Mouse (Mus musculus) embryonic facial prominence, embryonic 13.5 days (tissue): Measurements from ENCODE around the gene Bcar3. TPM values are rescaled to one million over a fixed set of nuclear protein-coding genes. Genes with fewer than 3 reads are reported as not detected.
A peak's percentile ranks its signal among the peaks of the same experiment; 100 is the strongest.
"Not testable (repeated sequence)": the region's sequence is repeated elsewhere in the genome, so short reads cannot be mapped to it uniquely, and the experiment has no call there.

Experiments
- ATAC-seq: fragments of 200-750 bp; cut with Nextera tagmentation; 2 replicates; pipeline ENCODE4 v1.8.0; 2017; ENCODE audit warnings: low read depth; ENCODE audit not compliant: insufficient number of reproducible peaks, insufficient read depth, low FRiP score, low TSS enrichment
- H3K27ac ChIP-seq: fragments of 300-500 bp; sonication (generic); 2 replicates; pipeline ENCODE4 v1.5.1; 2015; ENCODE audit warnings: moderate library complexity, mild to moderate bottlenecking, inconsistent platforms
- H3K27me3 ChIP-seq: fragments of 300-500 bp; sonication (generic); 2 replicates; pipeline ENCODE4 v1.6.1; 2015; ENCODE audit warnings: mild to moderate bottlenecking, inconsistent platforms
- H3K36me3 ChIP-seq: fragments of 300-500 bp; sonication (generic); 2 replicates; pipeline ENCODE4 v1.6.1; 2015; ENCODE audit warnings: mild to moderate bottlenecking, inconsistent platforms
- H3K4me1 ChIP-seq: fragments of 300-500 bp; sonication (generic); 2 replicates; pipeline ENCODE4 v1.6.1; 2015; ENCODE audit warnings: inconsistent platforms
- H3K4me2 ChIP-seq: fragments of 300-500 bp; sonication (generic); 2 replicates; pipeline ENCODE4 v1.6.1; 2015; ENCODE audit warnings: moderate library complexity, mild to moderate bottlenecking, inconsistent platforms
- H3K4me3 ChIP-seq: fragments of 300-500 bp; sonication (generic); 2 replicates; pipeline ENCODE4 v1.5.1; 2015; ENCODE audit warnings: mild to moderate bottlenecking, inconsistent platforms
- H3K9ac ChIP-seq: fragments of 300-500 bp; sonication (generic); 2 replicates; pipeline ENCODE4 v1.6.1; 2015; ENCODE audit warnings: mild to moderate bottlenecking, inconsistent platforms
- H3K9me3 ChIP-seq: fragments of 300-500 bp; sonication (generic); 2 replicates; pipeline ENCODE4 v1.6.1; 2016; ENCODE audit warnings: inconsistent platforms
- WGBS: fragments of 180-500 bp; shearing (Covaris S2); methylation state at CpG from one replicate; pipeline ENCODE4 v1.1.7; 2015; ENCODE audit warnings: mixed read lengths; 5-methylcytosine and 5-hydroxymethylcytosine counted together
- polyA plus RNA-seq: library from polyadenylated mRNA; unstranded; fragments of >200 nt; fragmentation: Nextera tagmentation; extraction: Ambion mirVana; gene quantifications from 2 replicates; pipeline ENCODE4 v1.2.1, GENCODE M21; 2015

Gene Bcar3
- polyA plus RNA-seq = 8.6 and 9.4 TPM in 2 replicates

DNA sequence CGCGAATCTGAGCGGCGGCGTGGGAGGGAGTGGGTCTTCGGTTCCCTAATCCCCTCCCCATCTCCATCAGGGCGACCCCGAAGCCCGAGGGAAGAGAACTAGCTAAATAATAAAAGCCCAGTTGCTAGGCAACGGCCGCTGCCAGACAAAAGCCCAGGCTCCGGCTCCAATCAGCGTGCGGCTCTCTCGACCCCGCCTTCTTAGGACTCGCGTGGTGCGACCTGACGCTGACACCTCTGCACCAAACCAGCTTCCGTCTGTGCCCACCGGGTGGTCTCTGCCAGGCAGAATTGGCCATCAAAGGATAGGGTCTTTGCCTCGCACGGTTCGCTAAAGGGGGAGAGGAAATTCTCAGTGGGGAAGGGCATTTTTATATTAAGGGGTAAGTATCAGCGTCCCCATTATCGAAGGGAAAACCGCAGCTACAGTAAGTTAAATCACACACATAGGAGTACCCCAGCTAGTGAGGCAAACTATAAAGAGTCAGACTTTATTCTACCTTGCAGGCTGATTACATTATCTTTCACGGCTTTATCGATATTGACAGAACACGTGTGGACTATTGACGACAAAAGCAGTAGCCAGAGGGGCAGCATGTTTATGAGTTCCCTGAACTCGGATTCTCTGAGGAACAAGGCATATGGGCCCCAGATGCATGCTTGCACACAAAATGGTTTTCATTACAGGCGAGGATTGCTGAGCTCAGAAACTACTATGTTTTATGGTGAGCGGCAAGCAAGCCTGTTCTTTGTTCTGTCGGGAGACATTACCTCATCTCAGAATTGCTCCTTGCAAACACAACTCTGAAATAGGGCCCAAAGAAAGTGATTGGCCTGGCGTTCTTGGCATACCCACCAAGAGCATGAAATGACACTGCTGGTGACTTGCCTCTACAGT is at the start of gene Bcar3:
TSS of gene Bcar3 (plus strand) at position 183 of the 897 bp plus-strand sequence.
- H3K27ac ChIP-seq = peak within 1 kb of the TSS; percentile 96
- 2% methylated on average over 37 of the region's 37 CpGs for WGBS
- no peaks in the 10 kb centered on the region for H3K36me3 ChIP-seq
- H3K9me3 ChIP-seq = no peaks in the 10 kb centered on the region
- ATAC-seq = peak; percentile 75
- H3K9ac ChIP-seq = peak within 1 kb of the TSS; percentile 90
- H3K27me3 ChIP-seq = no peaks in the 10 kb centered on the region
- peaks cover 32% of the 10 kb centered on the region for H3K4me1 ChIP-seq
- peak within 1 kb of the TSS; percentile 89 for H3K4me3 ChIP-seq
- H3K4me2 ChIP-seq = peak within 1 kb of the TSS; percentile 72

- H3K9me3 ChIP-seq = no peaks in the 10 kb centered on the region
- H3K4me1 ChIP-seq = peaks cover 21% of the 10 kb centered on the region
- H3K27ac ChIP-seq = no peak overlapping the region
- peak overlapping the region; percentile 84 for H3K4me3 ChIP-seq
- 50% methylated on average over 6 of the region's 6 CpGs for WGBS
- H3K36me3 ChIP-seq = no peaks in the 10 kb centered on the region
- peak overlapping the region; percentile 64 for H3K9ac ChIP-seq
- peak overlapping the region; percentile 84 for H3K4me2 ChIP-seq
- no peaks in the 10 kb centered on the region for H3K27me3 ChIP-seq
- ATAC-seq = no peak
Measured at GRCm38 (mm10) chr3:122244759-122245158, 49.2 kb upstream of the Bcar3 start.

- ATAC-seq = peak; percentile 97
- under 1% methylated on average over 80 of the region's 90 CpGs for WGBS
- Histone ChIP-seq H3K27me3 (no peaks in the 10 kb centered on the region), H3K36me3 (no peaks in the 10 kb centered on the region), H3K4me1 (peaks cover 21% of the 10 kb centered on the region), H3K9ac (peak within 1 kb of the TSS; percentile 82), H3K9me3 (no peaks in the 10 kb centered on the region), H3K4me2 (peak within 1 kb of the TSS; percentile 84), H3K27ac (peak within 1 kb of the TSS; percentile 80), H3K4me3 (peak within 1 kb of the TSS; percentile 84)
Measured at GRCm38 (mm10) chr3:122245215-122245877, 48.6 kb upstream of the Bcar3 start, which contains the start of gene Gclm. Gene Gclm (plus strand): TSS chr3:122245557.

DNA sequence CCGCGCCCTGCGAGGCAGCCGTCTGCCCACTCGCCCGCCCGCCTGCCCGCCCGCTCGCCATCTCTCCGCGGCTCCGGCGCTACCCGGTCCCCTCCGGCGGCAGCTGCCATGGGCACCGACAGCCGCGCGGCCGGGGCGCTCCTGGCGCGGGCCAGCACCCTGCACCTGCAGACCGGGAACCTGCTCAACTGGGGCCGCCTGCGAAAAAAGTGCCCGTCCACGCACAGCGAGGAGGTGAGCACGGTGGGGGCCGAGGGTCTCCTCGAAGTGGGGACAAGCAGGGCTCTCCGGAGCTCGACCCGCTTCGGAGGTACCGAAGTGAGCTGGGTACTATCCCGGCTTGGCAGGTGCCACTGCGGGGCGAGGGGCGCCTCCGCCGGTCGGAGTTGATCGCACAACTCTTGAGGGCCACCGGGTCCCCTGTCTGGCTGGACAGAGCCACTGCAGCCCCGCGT is 48.0 kb upstream of the Bcar3 start:
- Histone ChIP-seq H3K9me3 (no peaks in the 10 kb centered on the region), H3K4me3 (peak overlapping the region; percentile 84), H3K27me3 (no peaks in the 10 kb centered on the region), H3K4me2 (peak overlapping the region; percentile 84), H3K4me1 (peaks cover 21% of the 10 kb centered on the region), H3K9ac (peak overlapping the region; percentile 82), H3K27ac (peak overlapping the region; percentile 80), H3K36me3 (no peaks in the 10 kb centered on the region)
- WGBS = under 1% methylated on average over 44 of the region's 50 CpGs
- ATAC-seq = peak; percentile 10; the same call in 1 of the 2 replicates

DNA sequence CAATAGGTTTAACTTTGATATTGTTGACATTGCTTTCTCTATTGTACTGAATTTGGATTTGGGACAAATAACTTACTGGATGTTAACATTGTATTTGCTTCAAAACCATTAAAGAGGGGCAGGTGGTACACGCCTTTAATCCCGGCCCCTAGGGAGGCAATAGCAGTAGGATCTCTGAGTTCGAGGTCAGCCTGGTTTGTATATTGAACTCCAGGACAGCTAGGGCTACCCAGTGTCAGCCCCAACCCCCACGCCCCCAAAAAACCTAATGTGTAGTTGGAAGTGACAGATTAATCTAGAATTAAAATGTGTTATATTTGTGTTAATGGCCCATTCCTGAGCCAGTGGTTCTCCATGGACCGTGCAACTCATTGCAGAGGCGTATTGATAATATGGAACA is 47.5 kb upstream of the Bcar3 start:
- Histone ChIP-seq H3K36me3 (no peaks in the 10 kb centered on the region), H3K9ac (peak overlapping the region; percentile 82), H3K4me1 (peaks cover 21% of the 10 kb centered on the region), H3K9me3 (no peaks in the 10 kb centered on the region), H3K4me3 (peak overlapping the region; percentile 84), H3K4me2 (peak overlapping the region; percentile 84), H3K27me3 (no peaks in the 10 kb centered on the region), H3K27ac (no peak overlapping the region)
- no peak for ATAC-seq
- WGBS = 26% methylated on average over 6 of the region's 6 CpGs

- Histone ChIP-seq H3K36me3 (no peaks in the 10 kb centered on the region), H3K4me3 (peak overlapping the region; percentile 84; the same call in 1 of the 2 replicates), H3K27ac (no peak overlapping the region), H3K9me3 (no peaks in the 10 kb centered on the region), H3K4me1 (peaks cover 21% of the 10 kb centered on the region), H3K4me2 (peak overlapping the region; percentile 84), H3K9ac (no peak overlapping the region), H3K27me3 (no peaks in the 10 kb centered on the region)
- no peak for ATAC-seq
- 69% methylated on average over 12 of the region's 12 CpGs for WGBS
Measured at GRCm38 (mm10) chr3:122246986-122247767, 46.8 kb upstream of the Bcar3 start.

DNA sequence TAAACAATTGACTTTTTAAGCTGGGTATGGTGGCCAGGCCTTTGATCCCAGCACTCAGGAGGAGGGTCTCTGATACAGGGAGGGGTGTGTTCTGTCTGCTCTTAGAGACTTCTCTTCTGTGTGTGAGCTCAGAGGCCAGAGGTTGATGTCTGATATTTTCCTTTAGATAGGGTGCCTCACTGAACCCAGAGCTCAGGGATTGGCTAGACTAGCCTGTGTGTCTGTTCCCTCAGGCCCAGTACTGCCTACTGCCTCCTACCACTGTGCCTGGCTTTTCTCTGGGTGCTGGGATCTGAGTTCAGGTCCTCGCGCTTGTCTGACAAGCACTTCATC is 46.2 kb upstream of the Bcar3 start:
- Histone ChIP-seq H3K4me1 (peaks cover 21% of the 10 kb centered on the region), H3K9me3 (no peaks in the 10 kb centered on the region), H3K27me3 (no peaks in the 10 kb centered on the region), H3K36me3 (no peaks in the 10 kb centered on the region), H3K9ac (no peak overlapping the region), H3K27ac (no peak overlapping the region), H3K4me3 (0 out of 2 replicates have a peak overlapping the region, but pooled peaks have one; percentile 0), H3K4me2 (no peak overlapping the region)
- ATAC-seq = no peak
- 98% methylated on average over 2 of the region's 2 CpGs for WGBS

DNA sequence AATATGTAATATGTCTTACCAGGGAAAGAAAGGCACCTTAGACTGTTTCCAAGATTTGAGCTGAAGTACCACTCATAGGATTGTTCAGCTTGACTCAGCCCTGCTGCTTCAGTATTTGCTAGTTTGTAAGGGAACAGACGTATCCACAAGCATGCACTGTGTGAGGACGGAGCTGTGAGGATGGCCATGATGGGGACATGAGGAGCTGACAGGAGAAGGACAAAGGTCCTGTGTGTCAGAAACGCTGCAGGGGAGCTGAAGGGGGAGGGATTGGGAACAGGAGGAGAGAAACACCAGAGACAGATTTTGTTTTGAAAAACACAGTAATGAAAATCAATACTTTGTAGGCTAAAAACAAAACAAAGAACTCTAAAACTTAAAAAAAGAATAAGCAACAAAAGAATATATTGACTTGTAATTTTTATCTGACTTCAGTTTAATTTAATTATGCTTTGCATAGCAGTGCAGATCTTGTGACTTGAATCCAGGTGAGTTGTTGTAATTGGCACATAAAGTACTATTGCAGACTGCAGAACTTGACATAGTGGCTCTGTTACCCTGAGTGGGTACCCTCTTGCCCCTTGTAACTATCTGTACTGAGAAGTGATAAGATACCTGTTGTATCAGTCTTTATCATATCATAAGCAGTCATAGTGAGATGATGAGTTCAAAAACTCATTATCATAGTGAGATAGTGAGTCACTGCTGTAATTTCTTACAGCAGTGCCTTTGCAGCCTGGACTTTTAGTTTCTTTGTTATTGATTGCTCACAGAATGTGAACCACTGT is 41.3 kb upstream of the Bcar3 start:
- H3K9me3 ChIP-seq = no peaks in the 10 kb centered on the region
- H3K4me1 ChIP-seq = no peaks in the 10 kb centered on the region
- no peak overlapping the region for H3K4me3 ChIP-seq
- H3K4me2 ChIP-seq = no peak overlapping the region
- no peaks in the 10 kb centered on the region for H3K36me3 ChIP-seq
- H3K27ac ChIP-seq = no peak overlapping the region
- 24% methylated on average over 3 of the region's 3 CpGs for WGBS
- no peaks in the 10 kb centered on the region for H3K27me3 ChIP-seq
- no peak for ATAC-seq
- no peak overlapping the region for H3K9ac ChIP-seq

DNA sequence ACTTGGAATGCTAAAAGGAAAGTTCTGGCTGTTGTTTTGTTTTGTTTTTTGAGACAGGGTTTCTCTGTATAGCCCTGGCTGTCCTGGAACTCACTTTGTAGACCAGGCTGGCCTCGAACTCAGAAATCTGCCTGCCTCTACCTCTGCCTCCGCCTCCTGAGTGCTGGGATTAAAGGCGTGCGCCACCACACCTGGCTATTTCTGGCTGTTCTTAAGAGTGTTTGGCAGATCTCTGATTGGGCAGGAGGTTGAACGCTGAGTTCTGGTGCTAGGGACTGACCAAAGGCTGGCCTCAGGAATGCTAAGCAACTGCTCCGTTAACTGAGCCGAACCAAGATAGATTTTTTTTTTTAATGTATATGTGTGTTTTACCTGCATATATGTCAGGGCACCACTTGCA is 39.9 kb upstream of the Bcar3 start:
- not testable (repeated sequence) for H3K36me3 ChIP-seq, H3K4me2 ChIP-seq, H3K4me1 ChIP-seq, H3K4me3 ChIP-seq, H3K9me3 ChIP-seq, H3K27me3 ChIP-seq, H3K27ac ChIP-seq, ATAC-seq, H3K9ac ChIP-seq
- 88% methylated on average over 7 of the region's 7 CpGs for WGBS

DNA sequence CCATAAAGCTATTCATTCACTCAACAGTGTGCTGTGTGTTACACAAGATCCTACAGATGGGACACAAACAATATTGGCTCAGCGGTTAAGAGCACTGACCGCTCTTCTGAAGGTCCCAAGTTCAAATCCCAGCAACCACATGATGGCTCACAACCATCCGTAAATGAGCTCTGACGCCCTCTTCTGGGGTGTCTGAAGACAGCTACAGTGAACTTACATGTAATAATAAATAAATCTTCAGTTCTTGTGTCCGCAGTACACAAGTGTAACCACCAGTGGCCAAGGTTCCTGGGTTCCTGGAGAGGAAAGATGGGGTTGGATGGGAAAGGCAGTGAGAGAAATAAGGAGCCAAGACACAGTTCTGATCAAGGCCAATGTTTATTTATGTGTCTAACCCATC is 23.9 kb upstream of the Bcar3 start:
- no peak overlapping the region for H3K4me2 ChIP-seq
- WGBS = 73% methylated on average over 5 of the region's 5 CpGs
- H3K27me3 ChIP-seq = no peaks in the 10 kb centered on the region

More for the DNA sequence above, 23.9 kb upstream of the Bcar3 start:
- H3K4me3 ChIP-seq = no peak overlapping the region
- H3K4me1 ChIP-seq = peaks cover 1% of the 10 kb centered on the region
- H3K9me3 ChIP-seq = no peaks in the 10 kb centered on the region
- H3K9ac ChIP-seq = no peak overlapping the region
- no peak overlapping the region for H3K27ac ChIP-seq
- ATAC-seq = no peak
- peaks cover 8% of the 10 kb centered on the region; the same call in 1 of the 2 replicates for H3K36me3 ChIP-seq
